Mouse (Mus musculus) cerebellum, postnatal 14 days (tissue): ENCODE measurements around the gene St8sia1.

ENCODE experiments used
- DNase-seq, 2 experiments: peaks; one replicate each; pipeline ENCODE4 v3.0.0; 2021; ENCODE audit warnings: mixed read lengths in 2 of 2

Gene St8sia1

DNA sequence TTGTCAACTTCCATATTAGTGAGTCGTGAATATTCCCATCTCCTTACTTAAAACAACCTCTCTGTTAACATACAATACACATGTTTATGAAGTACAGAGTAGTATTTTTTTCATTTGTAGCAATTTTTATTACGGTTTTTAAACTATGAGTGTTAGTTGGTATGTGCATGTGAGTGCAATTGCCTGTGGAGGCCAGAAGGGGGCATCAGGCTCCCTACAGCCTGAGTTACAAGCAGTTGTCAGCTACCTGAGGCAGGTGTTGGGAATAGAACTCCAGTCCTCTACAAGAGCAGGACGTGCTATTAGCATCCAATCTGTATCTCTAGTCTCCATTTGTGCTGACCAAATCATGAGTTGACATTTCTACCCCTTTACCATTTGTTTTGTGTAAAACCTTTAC is 19.8 kb downstream of the St8sia1 start:
- no peak for DNase-seq

DNA sequence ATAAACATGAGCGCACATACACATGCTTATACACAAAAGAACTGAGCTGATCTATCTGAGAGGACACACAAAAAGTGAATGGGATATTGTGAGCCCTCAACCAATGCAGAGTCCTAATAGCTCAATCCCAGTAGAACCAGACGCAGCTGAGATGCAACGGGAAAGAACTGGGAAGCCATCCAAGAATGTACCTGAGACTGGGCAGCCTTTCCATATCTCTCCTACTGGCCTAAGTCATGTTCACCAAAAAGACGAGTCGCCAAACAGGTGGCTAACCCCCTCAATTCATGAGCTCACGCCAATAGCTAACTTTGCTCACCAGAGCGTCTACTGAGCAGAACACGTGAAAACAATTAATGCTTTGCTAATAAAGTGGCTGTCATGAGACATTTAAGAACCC is 20.8 kb downstream of the St8sia1 start:
- peak; percentile 49 to 77 for DNase-seq

DNA sequence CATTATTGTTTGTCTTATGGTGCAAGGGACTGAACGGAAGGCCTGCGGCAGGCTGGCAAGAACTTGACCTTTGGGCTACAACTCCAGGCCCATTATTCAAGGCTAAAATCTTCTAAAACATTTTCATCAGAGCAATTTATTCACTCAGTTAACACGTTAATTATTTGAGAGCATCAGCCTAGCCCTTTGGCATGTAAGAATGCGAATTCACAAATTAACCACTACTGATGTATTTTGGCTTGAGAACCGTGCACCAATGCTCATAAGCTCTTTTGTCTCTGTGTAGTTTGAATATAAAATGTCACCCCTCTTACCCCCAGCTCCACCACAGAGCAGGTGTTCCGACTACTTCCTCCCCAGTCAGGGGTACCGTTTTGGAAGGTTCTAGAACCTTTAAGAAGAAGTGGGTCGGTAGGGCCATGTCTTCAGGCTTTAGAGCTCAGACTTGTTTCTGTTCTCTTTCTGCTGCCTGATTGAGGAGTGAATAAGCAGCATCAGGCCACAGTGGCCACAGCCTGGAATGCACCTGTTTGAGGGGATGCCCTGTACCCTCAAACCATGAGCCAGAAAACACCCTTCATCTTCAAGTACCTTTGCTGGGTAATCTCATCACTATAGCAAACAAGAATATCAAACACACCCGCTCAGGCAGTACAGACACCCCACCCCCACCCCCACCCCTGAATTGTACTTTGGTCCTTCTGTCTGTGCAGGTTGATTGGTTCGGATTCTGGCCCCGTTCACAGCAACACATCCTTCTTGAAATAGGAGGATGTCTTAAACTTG is 22.5 kb downstream of the St8sia1 start:
- no peak for DNase-seq

- DNase-seq: peak; percentile 44 to 48
Observed at GRCm38 (mm10) chr6:142941078-142941477, 23.2 kb downstream of the St8sia1 start.

DNA sequence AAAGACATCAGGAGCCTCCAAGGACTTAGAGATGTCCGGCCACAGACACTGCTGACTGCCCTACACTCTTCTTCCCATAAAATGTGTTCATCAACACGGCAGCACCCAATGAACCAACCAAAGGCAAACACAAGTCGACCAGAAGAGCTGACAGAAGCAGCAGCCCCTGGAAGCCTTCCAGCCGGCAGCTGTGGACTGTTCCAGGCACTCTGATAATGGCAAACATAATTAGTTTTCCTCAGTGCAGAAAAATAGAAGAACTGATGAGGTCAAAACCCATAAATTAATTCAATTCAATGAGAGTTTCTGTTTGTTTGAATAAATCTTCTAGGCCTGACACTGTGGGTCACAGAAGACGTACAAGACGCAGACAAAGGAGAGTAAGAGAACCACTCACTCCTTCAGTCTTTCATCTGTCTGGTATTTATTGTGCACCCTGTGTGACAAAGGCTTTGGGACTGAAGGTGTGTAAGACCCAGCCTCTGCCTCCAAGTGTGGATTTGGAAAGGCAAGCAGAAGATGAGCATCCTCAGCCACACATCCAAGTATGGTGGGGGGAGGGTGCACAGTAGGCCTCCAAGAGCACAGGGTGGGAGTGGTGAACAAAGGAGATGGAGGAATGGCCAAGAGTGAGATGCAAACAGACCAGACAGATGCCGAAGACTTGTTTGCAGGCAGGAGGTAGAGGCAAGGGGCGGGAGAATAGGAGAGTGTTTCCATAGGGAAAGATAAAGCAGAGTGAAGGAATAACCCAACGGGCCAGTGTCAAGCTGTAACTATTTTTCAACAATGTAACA is 25.5 kb downstream of the St8sia1 start:
- DNase-seq: peak; percentile 50 to 55

GRCm38 (mm10) chr6:142938074-142938473 is 26.2 kb downstream of the St8sia1 start:
- peak in 1 of 2 experiments; percentile 62 for DNase-seq

GRCm38 (mm10) chr6:142932582-142932981 is 31.7 kb downstream of the St8sia1 start:
- no peak for DNase-seq

DNA sequence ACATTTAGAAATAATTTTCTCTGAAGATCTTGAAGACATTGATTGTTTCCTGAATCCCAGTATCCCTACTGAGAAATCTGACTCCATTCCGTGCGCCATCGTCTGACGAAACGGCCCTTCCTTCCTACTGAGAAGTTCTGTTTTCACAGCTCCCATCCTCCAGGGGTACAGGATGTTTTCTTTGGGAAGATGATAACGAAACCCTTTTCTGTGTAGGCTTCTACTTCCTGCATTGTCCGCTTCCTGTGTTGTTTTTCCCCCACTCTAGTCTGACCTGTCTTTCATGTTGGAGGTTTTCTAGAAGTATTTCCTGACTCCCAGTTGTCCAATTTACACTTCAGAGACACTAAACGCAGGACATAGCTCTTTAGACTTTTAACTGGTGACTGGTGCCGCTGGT is 32.1 kb downstream of the St8sia1 start:
- no peak for DNase-seq

GRCm38 (mm10) chr6:142928551-142929309 is 35.5 kb downstream of the St8sia1 start:
- no peak for DNase-seq

DNA sequence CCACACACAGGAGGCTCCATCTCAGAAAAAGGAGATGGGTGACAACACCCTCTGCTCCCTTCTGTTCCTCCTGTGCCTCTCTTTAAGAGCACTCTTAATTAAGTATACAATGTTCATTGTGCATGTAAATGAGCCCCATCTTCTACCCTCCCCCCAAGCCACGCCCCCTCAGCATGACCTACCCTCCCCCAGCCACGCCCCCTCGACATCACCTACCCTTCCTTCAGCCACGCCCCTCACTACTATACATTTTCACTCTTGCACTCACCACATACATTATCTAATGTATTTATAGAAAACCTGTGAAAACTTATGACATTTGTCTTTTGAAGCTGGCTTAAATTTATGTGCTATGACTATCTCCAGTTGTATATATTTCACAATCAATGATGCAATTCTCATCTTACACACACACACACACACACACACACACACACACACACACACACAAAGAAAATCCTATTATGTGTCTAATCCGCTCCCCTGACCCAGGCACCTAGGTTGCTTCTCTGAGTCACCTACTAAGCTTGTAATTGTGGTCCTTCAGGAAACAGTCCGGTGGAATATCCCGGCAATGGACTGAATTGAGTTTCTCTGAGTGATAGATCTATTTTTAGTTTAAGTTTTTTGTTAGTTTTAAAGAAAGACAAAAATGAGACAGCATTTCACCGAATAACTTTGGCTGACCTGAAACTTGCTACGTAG is 37.2 kb downstream of the St8sia1 start:
- DNase-seq: no peak

- no peak for DNase-seq
Observed at GRCm38 (mm10) chr6:142925921-142926320, 38.3 kb downstream of the St8sia1 start.

GRCm38 (mm10) chr6:142925374-142925773 is 38.9 kb downstream of the St8sia1 start:
- peak in 1 of 2 experiments; percentile 75 for DNase-seq

DNA sequence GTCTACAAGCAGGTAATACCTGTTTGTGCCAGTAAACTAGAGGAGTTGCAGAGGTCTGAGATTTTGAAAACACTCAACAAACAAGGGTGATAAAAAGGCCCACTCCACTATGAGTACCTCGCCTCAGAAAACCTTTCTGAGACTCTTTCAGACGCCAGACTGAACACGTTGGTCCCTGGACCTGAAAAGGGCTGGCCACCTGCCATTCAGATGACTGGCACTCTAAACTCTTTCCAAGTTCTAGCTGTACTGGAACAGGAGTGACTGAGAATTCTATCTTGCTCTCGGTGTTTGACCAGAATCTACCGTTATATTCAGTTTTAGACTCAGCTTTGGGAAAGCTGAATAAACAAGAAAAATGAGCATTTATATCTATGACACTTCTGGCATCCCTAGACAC is 43.4 kb downstream of the St8sia1 start:
- DNase-seq: peak; percentile 80 to 83

DNA sequence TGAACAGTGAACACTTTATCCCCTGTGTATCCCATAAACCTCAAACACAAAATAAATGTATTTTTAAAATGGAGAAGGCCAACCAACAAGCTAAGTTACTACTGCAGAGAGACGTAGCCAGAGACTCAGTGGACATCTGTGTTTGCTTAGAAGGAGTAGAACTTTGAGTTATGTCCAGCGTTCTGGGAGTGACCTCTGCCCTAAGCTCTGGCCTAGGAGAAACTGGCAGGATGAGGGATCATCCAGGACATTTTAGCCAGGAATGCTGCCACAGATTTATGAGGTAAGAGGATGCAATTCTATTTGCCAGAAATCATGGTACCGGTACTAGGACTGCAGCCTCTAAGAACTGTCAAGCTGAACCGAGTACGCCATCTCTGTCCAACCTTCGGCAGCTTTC is 45.6 kb downstream of the St8sia1 start:
- DNase-seq: no peak

DNA sequence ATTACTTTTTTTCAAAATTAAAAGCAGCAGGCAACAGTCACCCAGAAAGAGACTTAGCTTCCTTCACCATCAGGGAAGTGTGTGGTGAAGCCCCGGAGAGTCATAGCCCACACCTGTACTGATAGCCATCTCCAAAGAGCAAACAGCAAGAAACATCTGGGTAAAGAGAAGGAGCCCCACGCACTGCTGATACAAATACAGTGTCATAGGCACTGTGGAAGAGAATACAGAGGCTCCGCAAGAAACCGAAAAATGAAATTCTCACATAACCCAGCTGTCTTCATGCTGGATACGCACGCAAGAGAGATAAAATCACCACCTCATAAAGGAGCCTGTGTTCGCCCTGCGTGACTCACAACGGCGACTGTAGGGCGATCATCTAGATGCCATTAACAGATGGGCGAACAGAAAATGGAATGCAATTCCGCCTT is 46.8 kb downstream of the St8sia1 start:
- no peak for DNase-seq

DNA sequence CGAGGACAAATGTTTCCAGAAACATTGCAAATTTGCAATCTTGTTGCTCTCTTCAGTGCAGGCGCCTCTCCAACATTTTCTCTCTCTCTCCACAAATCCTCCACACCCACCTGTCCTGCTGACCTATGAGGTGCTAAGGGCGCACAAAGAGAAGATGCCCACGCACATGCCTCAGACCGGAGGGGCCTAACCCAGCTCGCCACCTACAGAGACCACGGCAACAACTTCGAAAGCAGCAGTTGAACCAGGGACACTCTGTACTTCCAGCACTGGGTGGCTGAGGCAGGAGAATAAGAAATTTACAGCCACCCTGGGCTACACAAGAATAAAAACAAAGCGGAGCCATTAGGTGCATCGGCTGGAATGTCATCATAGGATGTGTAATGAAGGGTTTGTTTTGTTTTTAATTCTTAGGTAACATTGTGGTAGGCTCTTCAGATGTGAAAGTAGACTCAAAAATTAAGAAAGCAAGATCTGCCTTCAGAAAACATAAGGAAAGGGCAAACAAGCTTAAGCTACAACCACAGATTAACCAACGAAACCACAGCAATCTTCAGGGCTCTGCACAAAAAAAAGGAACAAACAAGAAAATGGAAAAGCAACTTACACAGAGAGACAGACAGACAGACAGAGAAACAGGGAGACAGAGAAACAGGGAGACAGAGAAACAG is 47.8 kb downstream of the St8sia1 start:
- no peak for DNase-seq

DNA sequence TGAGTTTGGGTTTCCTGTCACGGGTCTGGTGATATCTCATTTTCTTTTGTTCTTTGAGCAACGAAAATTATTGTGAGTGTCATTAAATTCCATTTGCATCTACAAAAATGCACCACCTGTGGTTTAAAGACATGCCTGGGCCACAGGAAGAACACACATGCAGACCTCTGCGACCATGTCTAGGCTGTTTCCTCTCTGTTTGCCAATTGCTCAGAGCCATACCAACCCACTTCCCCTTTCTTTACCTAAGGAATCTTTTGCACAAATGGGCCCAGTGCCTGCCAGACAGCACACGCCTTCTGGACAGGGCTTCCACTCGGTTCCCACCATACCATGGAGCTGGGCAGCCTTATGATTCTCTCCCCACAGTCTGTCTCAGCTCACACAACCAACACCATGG is 48.8 kb downstream of the St8sia1 start:
- DNase-seq: no peak

- no peak for DNase-seq
Observed at GRCm38 (mm10) chr6:142914676-142915075, 49.6 kb downstream of the St8sia1 start.

- no peak for DNase-seq
Observed at GRCm38 (mm10) chr6:142911263-142911662, 53.0 kb downstream of the St8sia1 start.

- no peak for DNase-seq
Observed at GRCm38 (mm10) chr6:142910721-142911120, 53.5 kb downstream of the St8sia1 start.

- no peak for DNase-seq
Observed at GRCm38 (mm10) chr6:142909771-142910105, 54.5 kb downstream of the St8sia1 start.
